Mouse (Mus musculus) heart, embryonic 16.5 days (tissue): ENCODE measurements around the gene Fbxl18. TPM values are rescaled to one million over a fixed set of nuclear protein-coding genes. Genes with fewer than 3 reads are reported as not detected.
A peak's percentile ranks its signal among the peaks of the same experiment; 100 is the strongest.

Source experiments
- ATAC-seq: fragments of 200-750 bp; cut with Nextera tagmentation; replicated peaks from 2 replicates; pipeline ENCODE4 v1.8.0; 2017; ENCODE audit warnings: moderate number of reproducible peaks; ENCODE audit not compliant: insufficient read depth, low FRiP score; ENCODE audit errors: extremely low read depth
- H3K27ac ChIP-seq: fragments of 300-500 bp; sonication (generic); 2 replicates; pipeline ENCODE4 v1.5.1; 2014; ENCODE audit warnings: mild to moderate bottlenecking, low read length, control low read depth, moderate library complexity
- H3K27me3 ChIP-seq: fragments of 300-500 bp; sonication (generic); 2 replicates; pipeline ENCODE4 v1.6.1; 2014; ENCODE audit warnings: low read length, mixed read lengths; ENCODE audit not compliant: control insufficient read depth, insufficient read depth
- H3K36me3 ChIP-seq: fragments of 300-500 bp; sonication (generic); 2 replicates; pipeline ENCODE4 v1.6.1; 2014; ENCODE audit not compliant: control insufficient read depth, insufficient read depth
- H3K4me1 ChIP-seq: fragments of 300-500 bp; sonication (generic); 2 replicates; pipeline ENCODE4 v1.6.1; 2014; ENCODE audit warnings: low read length, mixed read lengths; ENCODE audit not compliant: control insufficient read depth, insufficient read depth
- H3K4me2 ChIP-seq: fragments of 300-500 bp; sonication (generic); 2 replicates; pipeline ENCODE4 v1.6.1; 2014; ENCODE audit warnings: low read depth, mild to moderate bottlenecking, control low read depth, low read length
- H3K4me3 ChIP-seq: fragments of 300-500 bp; sonication (generic); 2 replicates; pipeline ENCODE4 v1.5.1; 2014; ENCODE audit warnings: mild to moderate bottlenecking, control low read depth, low read length
- H3K9ac ChIP-seq: fragments of 300-500 bp; sonication (generic); 2 replicates; pipeline ENCODE4 v1.6.1; 2014; ENCODE audit warnings: low read length, control low read depth
- H3K9me3 ChIP-seq: fragments of 300-500 bp; sonication (generic); replicated peaks from 2 replicates; pipeline ENCODE4 v1.6.1; 2016; ENCODE audit warnings: low read length; ENCODE audit not compliant: control insufficient read depth
- WGBS: fragments of 180-500 bp; shearing (Covaris S2); extraction: QIAGEN DNeasy Blood & Tissue Kit; methylation state at CpG from one replicate; pipeline ENCODE4 v1.1.7; 2014; 5-methylcytosine and 5-hydroxymethylcytosine counted together
- polyA plus RNA-seq: library from polyadenylated mRNA; unstranded; fragments of >200 nt; fragmentation: Nextera tagmentation; extraction: Ambion mirVana; gene quantifications from 2 replicates; pipeline ENCODE4 v1.2.1, GENCODE M21; 2015

Fbxl18 gene
- polyA plus RNA-seq, 1 experiment from 2014 or later = 7.5 TPM

DNA sequence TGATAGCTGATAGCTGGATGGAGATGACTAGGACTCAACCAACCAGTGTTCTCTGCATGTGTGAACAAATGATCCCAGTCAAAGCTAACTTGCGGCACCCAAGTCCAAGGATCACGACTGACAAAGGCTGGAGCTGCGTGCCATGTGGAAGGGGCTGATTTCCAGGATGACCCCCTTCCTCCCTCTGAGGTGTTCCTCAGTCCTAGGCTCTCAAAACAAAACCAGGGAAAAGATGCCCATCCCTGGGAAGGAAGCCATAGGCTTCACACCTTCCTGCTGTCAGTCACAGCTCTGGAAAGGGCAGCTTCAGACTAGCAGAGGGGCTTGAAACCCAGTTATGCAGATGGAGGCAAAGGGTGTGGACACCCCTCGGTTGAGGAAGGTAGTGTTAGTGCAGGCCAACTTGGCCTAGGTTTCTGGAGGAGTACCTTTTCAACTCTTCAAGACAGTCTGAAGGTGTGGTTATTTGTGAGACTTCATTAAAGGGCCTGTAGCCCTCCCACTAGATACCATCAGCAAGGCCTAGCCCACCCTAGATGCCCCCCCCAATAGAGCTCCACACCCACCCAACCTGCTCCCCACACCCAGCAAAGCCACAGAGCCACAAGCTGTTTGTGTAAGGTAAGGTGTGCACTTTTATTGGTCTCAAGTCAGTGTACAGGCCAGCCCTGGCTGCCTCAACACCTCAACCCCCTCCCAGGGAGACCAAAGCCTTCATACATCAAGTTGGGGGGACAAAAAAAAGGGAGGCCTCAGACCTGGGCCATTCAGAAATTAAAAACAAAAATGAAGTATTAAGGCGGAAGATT lies 7.5 kb upstream of the Fbxl18 start:
- no peak for ATAC-seq
- H3K4me1 ChIP-seq = peaks cover 30% of the 10 kb centered on the region
- H3K27me3 ChIP-seq = no peaks in the 10 kb centered on the region
- H3K9ac ChIP-seq = peak overlapping the region; percentile 64
- peaks cover 41% of the 10 kb centered on the region for H3K36me3 ChIP-seq
- peak overlapping the region; percentile 100 for H3K4me3 ChIP-seq
- H3K4me2 ChIP-seq = peak overlapping the region; percentile 83
- H3K9me3 ChIP-seq = no peaks in the 10 kb centered on the region
- peak overlapping the region; percentile 26 for H3K27ac ChIP-seq
- WGBS = 45% methylated on average over 5 of the region's 5 CpGs

DNA sequence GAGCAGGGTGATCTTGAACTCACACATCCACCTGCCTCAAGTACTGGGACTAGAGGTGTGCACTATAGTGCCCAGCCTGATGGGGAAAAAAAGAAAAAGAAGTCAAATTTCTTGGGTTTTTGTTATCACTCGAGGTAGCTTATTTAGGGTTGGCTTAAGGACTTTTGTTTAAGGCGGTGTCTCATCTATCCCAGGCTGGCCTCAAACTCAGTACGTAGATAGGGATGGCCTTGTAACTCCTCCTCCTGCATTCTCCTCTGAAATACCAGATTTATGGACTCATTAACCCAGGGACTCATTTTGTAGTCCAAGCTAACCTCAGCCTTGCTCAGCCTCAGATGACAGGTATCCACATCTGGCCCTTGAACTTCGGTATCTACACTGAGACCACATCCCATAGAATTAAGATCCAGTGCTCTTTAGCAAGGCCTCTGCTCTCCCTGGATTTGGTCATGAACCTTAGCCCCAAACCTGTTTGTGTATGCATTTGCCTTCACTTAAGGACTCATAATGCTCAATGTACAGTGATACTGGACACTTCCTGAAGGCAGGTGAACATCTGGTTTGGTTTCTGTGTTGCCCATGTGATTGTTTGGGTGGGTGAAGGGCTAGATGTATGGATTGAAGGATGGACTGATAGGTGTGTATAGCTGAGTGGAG lies 6.8 kb upstream of the Fbxl18 start:
- WGBS = 39% methylated on average over 4 of the region's 4 CpGs
- Histone ChIP-seq H3K9me3 (no peaks in the 10 kb centered on the region), H3K27me3 (no peaks in the 10 kb centered on the region), H3K36me3 (peaks cover 41% of the 10 kb centered on the region), H3K9ac (peak overlapping the region; percentile 16), H3K4me3 (no peak overlapping the region), H3K27ac (peak overlapping the region; percentile 26), H3K4me1 (peaks cover 23% of the 10 kb centered on the region), H3K4me2 (no peak overlapping the region)
- no peak for ATAC-seq

DNA sequence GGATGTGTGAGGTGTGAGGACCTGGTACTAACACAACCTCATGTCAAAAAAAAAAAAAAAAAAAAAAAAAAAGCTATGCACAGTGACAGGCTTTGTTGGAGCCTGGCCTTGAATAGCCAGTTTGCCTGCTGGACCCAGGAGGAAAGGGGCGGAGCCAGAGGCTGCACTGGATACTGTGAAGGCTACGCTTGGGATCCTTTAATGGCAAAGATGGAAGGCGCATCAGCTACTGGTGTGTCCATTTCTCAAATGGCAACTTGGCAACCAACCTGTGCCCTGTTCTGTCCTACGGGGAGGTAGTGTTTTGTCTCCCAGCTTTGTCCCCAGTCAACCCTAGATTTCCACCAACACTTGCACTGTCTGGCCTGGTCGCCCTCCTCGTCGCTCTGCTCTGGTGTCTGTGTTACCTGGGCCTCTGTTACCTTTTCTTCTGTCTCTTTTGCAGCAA lies 6.2 kb upstream of the Fbxl18 start:
- Histone ChIP-seq H3K36me3 (peaks cover 41% of the 10 kb centered on the region), H3K9me3 (no peaks in the 10 kb centered on the region), H3K4me1 (peaks cover 23% of the 10 kb centered on the region), H3K27me3 (no peaks in the 10 kb centered on the region), H3K4me3 (no peak overlapping the region), H3K27ac (peak overlapping the region; percentile 12), H3K9ac (no peak overlapping the region), H3K4me2 (no peak overlapping the region)
- WGBS = 65% methylated on average over 7 of the region's 7 CpGs
- ATAC-seq = no peak

DNA sequence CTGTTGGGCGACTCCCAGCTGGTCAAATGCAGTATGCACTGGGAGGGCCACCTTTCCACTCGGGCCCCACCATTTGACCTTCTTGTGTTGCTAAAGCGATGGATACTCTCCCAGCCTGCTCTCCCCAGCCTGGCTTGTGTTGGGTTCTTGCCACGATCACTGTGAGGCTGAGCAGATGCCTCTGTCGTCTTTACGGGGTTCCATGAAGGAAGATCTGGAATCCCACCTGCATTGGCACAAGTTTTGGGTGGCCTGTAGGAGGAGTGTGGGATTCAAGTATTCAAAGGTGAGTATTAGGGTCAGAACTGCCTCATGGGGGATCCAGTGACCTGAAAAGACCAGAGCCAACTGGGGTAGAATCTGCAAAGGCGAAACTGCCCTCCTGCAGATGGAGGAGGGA lies 5.4 kb upstream of the Fbxl18 start:
- H3K4me3 ChIP-seq = no peak overlapping the region
- no peak for ATAC-seq
- peaks cover 41% of the 10 kb centered on the region for H3K36me3 ChIP-seq
- no peaks in the 10 kb centered on the region for H3K27me3 ChIP-seq
- no peak overlapping the region for H3K9ac ChIP-seq
- no peak overlapping the region for H3K4me2 ChIP-seq
- H3K27ac ChIP-seq = no peak overlapping the region; the same call in 1 of the 2 replicates
- WGBS = 65% methylated on average over 7 of the region's 7 CpGs
- H3K4me1 ChIP-seq = peaks cover 29% of the 10 kb centered on the region
- H3K9me3 ChIP-seq = no peaks in the 10 kb centered on the region

DNA sequence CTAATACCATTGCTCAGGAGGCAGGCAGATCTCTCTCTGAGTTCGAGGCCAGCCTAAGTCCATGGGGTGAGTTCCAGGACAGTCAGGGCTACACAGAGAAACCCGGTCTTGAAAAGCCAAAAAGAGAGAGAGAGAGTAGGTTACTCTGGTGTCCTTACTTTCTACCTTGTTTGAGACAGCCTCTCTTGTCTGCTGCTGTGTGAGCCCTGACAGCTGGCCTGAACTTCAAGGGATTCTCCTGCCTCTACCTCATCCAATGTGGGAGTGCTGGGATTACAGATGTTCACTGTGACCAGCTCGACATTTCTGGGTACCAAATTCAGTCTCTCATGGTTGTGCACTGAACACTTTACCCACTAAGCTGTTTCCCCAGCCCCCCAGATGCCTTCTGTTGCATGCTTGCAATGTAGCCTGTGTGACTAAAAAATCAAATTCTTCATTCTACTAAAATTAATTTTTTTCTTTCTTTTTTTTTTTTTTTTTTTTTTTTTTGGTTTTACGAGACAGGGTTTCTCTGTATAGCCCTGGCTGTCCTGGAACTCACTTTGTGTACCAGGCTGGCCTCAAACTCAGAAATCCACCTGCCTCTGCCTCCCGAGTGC lies 4.8 kb upstream of the Fbxl18 start:
- ATAC-seq = no peak
- Histone ChIP-seq H3K27ac (no peak overlapping the region), H3K4me1 (peaks cover 29% of the 10 kb centered on the region), H3K9ac (no peak overlapping the region), H3K4me3 (no peak overlapping the region), H3K36me3 (peaks cover 36% of the 10 kb centered on the region), H3K9me3 (no peaks in the 10 kb centered on the region), H3K4me2 (no peak overlapping the region), H3K27me3 (no peaks in the 10 kb centered on the region)
- WGBS = 59% methylated on average over 5 of the region's 5 CpGs

DNA sequence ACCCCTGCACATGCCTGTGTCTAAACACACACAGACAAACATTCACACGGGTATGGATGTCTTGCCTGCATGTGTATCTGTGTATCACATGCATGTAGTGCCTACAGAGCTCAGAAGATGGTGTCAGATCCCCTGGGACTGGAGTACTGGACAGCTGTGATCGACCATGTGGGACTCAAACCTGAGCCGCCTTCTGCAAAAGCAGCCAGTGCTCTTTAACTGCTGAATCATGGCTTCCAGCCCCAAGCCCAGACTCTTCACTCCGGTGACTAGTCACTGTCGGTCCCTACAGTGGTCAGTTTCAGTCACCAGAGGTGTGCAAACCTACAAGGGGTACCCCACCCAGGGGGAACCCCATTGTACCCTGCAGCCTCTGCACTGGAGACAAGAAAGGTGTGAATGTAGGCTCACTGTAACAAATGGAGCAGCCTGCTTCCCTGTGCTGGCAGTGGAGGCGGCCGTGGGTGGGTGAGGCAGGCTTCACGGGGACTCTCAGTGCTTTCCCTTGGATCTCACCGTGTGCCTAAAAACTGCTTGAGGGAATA lies 3.9 kb upstream of the Fbxl18 start:
- no peak overlapping the region for H3K4me3 ChIP-seq
- H3K9me3 ChIP-seq = no peaks in the 10 kb centered on the region
- no peak for ATAC-seq
- no peaks in the 10 kb centered on the region for H3K27me3 ChIP-seq
- H3K4me1 ChIP-seq = peaks cover 28% of the 10 kb centered on the region
- peaks cover 27% of the 10 kb centered on the region for H3K36me3 ChIP-seq
- H3K4me2 ChIP-seq = no peak overlapping the region
- WGBS = 74% methylated on average over 9 of the region's 9 CpGs
- H3K27ac ChIP-seq = no peak overlapping the region
- no peak overlapping the region for H3K9ac ChIP-seq

DNA sequence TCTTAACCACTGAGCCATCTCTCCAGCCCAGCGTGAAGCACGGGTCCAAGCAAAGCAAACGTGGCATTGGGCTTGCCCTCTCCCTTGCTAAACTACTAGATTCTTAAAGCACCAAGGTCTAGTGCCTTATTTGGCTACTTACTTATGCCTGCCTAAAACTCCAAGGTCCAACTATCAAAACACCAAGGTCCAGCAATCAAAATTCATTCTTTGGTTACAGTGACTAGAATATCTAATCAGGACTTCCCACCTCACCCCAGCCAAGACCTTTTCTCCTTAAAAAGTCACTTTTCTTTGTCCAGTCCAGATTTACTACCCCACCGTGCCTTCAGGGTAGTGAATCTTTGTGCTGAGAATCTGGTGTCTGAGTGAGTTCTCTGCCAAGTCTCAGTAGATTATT lies 3.1 kb upstream of the Fbxl18 start:
- ATAC-seq = no peak
- no peaks in the 10 kb centered on the region for H3K27me3 ChIP-seq
- H3K9me3 ChIP-seq = no peaks in the 10 kb centered on the region
- H3K4me3 ChIP-seq = no peak overlapping the region
- no peak overlapping the region for H3K4me2 ChIP-seq
- WGBS = 85% methylated on average over 4 of the region's 4 CpGs
- peaks cover 28% of the 10 kb centered on the region for H3K4me1 ChIP-seq
- peaks cover 22% of the 10 kb centered on the region for H3K36me3 ChIP-seq
- no peak overlapping the region for H3K27ac ChIP-seq
- no peak overlapping the region for H3K9ac ChIP-seq

DNA sequence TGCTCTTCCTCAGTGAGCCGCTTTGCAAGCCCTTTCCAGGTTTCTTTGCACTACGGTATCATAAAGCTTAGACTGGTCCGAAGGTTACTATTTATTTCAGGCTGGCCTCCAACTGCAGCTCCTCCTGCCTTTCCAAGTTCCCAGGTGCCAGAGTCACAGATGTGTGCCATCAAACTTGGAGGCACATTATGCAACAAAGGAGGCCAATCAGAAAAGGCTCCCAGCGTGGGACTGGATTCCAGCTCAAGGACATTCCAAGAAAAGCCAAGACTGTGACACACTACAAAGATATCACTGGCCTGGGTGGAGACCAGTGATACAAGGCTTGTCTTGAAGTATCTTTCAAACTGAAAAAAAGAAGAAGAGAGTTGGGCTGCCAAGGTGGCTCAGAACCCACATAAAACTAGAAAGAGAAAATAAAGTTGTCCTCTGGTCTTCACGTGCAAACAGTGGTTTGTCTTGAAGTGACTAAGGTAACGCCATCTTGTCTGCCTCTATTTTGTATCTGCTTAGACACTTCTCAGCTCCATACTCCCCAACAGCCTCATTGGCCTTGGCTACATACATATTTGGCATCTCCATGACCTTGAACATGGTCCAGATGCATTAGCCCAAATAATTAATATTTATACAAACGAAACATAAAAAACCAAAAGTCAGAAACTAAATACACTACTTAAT lies 2.5 kb upstream of the Fbxl18 start:
- no peak overlapping the region for H3K4me3 ChIP-seq
- H3K27ac ChIP-seq = no peak overlapping the region
- H3K9ac ChIP-seq = no peak overlapping the region
- H3K36me3 ChIP-seq = peaks cover 18% of the 10 kb centered on the region
- ATAC-seq = no peak
- no peaks in the 10 kb centered on the region for H3K27me3 ChIP-seq
- H3K4me2 ChIP-seq = no peak overlapping the region
- WGBS = 87% methylated on average over 7 of the region's 7 CpGs
- peaks cover 23% of the 10 kb centered on the region for H3K4me1 ChIP-seq
- H3K9me3 ChIP-seq = no peaks in the 10 kb centered on the region
